Mouse (Mus musculus) kidney, adult 8-10 months (tissue): ENCODE measurements at regions not wholly inside any gene's neighbourhood (a gene's known extent, or its start where the extent isn't known, plus 50 kb on each side); places are given as distances from the start of the nearest gene placed in this dataset.

Experiments used
- DNase-seq, 2 experiments: peaks; one replicate each; pipeline ENCODE4 v3.0.0; 2022

DNA sequence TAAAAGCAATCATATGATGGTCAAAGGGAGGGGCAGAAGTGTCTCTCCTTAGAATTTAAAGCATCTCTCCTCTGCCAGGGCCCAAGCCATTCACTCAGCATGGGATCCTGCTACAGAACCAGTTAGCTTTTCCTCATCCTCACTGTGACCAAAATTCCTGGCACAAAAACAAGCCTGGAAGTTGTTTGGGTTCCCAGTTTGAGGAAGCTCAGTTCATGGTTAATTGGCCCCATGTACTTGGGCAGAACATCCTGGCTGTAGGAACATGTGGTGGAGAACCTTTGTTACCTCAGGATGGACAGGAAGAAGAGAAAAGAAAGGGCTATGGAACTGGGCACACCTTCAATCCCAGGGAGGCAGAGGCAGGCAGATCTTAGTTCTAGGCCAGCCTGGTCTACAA, 52.4 kb upstream of the Mfge8 start:
- no peak for DNase-seq

DNA sequence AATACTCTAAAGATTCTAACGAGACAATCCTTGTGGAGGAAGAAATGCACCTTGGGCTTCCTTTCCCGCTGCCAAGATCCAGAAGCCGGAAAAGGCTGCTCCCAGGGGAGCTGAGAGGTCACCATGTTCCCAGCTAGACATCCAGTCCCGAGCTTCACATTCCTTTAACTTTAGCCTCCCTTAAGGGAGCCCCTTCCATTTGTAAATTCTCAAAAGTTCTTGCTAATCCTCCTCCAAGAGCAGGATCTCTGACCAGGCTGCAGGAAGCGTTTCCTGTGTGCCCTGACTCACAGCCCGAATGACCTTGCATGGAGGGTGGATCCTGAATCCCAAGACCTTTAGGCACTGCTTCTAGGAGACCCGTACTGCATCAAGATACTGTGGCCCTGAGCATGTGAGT, 53.5 kb upstream of the Mfge8 start:
- peak; percentile 51 to 60 for DNase-seq

DNA sequence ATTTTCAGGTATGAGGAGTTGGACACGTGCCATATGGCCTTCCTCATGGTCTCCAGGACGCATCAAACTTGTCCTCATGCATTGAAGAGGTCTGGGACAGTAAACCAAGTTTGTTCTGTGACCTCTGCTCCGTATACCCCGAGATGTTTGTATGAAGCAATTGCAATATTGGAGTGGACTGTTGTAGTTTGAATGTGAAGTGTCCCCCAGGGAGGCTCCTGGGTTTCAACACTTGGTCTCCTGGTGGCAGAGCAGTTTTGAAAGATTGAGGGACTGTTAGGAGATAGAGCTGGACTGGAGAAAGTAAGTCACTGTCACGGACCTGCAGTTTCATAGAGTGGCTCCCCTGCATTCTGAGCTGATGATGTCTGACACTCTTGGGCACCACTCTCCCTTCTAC, 54.6 kb upstream of the Mfge8 start:
- no peak for DNase-seq

DNA sequence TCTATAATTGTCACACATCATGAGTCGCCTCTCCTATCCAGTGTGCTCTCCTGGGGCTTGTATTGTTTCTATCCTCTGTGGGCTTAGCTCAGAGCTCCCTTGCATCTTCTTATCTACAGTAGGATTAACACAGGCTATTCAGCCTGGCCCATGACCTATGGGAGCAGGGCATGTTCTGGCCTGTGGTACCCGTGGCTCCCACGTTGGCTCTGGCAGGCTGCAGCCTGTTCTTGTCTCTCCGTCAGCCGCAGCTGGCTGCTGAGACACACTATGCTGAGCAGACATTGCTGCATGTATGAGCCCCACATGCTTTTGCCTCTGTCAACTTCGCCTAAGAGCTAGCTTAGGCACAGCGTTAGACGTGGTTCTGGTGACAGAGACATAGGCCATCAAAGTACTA, 58.3 kb upstream of the Mfge8 start:
- no peak for DNase-seq

DNA sequence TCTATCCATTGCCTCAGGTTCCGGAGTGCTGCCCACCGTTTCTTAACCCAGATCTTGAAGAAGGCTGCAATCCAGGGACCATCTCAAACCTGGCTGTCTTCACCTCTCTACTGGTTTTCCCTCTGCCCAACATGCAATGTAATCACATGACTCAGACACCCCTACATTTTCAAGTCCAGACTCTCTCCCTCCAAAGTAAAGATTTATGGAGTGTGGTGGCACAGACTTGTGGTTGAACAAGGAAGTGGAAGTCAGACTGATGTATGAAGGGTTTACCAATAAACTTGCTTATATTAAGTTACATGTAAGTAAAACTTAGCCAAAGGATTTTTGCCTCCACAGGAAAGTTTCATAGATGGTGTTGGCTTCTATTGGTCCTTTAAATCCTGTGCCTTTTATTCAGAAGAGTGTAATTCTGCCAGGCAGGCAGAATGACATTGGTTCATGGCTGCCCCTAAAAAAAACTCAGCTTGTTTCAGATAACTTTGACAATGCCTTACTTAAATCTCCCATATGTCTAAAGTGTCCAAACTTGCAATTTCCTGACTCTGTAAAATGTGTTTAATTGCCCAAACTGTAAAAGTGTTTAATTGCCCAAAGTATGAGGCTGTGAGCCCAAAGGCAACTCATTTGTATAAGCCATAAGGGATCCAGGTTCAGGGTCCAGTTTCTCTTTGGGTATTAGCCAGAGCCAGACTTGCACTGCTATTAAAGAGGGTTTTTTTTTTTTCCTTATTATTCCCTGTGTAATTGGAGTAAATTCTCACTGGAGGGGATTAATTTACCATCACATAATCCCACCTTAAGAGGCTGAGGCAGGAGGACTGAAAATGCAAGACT, 61.7 kb upstream of the Mfge8 start:
- no peak for DNase-seq

DNA sequence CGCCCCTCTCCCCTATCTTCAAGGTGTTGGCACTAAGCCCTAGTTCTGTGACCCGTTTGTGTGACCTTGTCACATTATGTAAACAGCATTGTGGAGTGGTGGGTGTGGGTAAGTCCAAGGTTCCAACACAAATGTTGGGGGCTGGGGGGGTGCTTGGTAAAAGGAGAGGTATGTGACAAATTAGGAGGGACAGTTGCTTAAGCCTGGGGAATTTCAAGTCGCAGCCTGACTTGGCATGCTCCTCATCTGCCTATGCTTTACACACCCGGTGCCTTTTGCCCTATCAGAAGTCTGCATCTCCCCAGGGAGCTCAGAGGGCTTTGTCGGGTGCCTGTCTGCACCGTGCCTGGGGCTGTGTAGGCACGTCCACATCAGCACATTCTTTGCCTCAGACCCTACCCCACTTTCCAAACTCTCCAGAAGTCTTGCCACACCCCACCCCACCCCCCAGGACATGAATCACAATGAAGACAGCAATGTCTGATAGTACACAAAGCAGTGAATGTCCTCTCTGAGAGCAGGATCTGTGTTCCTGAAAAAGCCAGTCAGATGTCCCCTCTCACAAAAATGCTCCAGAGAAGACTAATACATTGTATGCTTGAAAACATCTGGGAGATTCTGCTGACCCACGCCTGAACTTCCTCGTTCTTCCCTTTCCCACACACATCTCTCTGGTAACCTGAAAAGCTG, 61.6 kb upstream of the Abhd2 start:
- DNase-seq = peak in 1 of 2 experiments; percentile 11

DNA sequence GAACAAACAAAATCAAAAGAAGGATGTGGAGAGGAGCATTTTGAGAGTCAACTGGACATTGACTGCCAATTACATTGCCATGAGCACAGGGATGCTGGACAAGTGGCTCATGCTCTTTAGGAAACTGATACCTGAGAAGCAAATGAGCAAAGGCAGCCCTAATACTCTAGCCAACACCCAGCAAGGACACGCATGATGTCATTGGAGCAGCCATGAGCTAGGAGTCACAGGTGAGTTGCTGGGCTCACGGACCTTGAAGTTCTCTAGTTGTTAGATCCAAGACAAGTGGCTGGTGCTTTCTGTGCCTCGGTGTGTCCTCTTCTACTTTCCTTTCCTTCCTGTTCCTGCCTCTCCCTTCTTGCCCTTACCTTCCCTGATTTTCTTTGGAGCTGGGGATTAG, 60.8 kb upstream of the Abhd2 start:
- no peak for DNase-seq

DNA sequence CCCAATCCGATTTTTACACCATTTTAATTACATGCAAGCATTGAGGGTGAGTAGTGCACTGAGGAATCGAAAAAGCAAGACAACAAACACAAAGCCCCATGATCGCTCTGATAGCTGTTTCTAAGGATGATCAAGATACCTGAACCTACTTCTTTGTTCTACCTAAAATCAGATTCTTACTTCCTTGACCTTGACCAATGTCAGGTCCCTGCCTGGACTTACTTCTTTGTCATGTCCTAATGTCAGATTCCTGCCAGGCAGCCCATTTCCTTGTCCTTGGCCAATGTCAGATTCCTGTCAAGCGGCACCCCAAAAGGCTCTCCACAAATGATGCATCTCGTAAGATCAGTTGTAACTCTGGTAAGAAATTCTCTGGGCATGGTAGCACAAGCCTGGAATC, 58.0 kb upstream of the Abhd2 start:
- no peak for DNase-seq

DNA sequence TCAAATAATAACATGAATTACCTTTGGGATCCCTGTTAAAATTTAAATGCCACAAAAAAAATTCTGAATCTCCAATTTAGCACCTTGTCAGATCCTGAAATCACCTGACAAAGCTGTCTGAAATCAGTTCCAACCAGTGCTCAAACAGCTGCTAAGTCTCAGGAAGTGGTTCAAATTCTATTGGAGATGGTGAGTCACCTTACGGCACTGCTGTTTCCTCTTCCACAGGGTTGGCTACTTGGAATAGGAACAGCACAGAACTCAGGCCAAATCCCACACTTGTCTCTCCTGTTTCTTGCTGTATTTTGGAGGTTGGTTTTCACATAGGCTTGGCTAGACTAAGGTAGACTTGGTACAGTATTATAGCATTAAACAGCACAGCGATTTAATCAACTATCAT, 55.8 kb upstream of the Abhd2 start:
- no peak for DNase-seq

DNA sequence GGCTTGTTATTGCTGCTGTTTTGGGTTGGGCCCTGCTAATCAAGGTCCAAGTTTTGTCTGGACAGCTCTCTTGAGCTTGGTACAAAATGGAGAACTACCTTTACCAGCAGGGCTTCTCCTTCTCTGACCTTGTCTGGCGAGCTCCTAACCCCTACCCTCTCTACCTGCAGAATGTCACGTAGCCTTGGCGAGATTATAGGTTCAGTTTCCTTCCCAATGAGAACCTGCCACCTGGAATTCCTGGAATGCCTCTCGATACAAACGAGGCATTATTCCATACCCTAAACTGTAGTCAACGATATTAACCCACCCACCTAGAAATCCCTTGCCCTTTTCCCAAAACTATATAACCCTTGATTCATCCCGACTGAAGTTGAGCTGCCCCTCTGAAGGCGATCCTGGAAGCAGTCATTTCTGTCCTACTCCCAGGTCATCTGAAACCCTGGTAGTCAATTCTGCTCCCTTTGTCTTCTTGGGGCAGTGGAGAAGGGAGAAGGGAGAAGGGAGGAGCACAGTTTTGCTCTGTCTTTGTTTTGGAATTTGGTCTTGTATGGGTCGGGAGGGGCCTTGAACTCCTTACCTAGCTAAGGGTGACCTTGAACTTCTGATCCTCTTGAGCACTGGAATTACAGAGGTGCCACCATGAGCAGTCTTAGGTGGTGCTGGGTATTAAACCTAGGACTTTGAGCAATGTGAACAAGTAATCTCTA, 50.2 kb upstream of the Abhd2 start:
- no peak for DNase-seq
